Mouse (Mus musculus): Measurements from ENCODE around the gene Ppp1r11.

- TF ChIP-seq CTCF (conservative IDR thresholded peaks at IDR 0.05; ENCODE audit: insufficient read depth, insufficient read length, low read depth, low read length) (no peak), POLR2A (IDR thresholded peaks at IDR 0.05; ENCODE audit: low read depth, low read length) (no peak)
Observed at GRCm38 (mm10) chr17:36942391-36942790, 9.2 kb downstream of the Ppp1r11 start.
